17 mouse cellular contexts compared by ENCODE assay signal in genomic region chr2:118764875-118765274, GRCm38 (mm10). TPM values are rescaled to one million over a fixed set of nuclear protein-coding genes. Genes with fewer than 3 reads are reported as not detected.
"Had no signal": no experiment of that assay in that cellular context is flagged by ENCODE, and none has a peak within 500 bp of the region (broad histone marks: within the 10 kb centered on the region; RNA-seq: fewer than 3 reads in every experiment).

No protein-coding gene starts in this region.

- H3K36me3 ChIP-seq: liver, embryonic 15.5 days; midbrain, embryonic 10.5 days; midbrain, embryonic 12.5 days; neural tube, embryonic 13.5 days; neural tube, embryonic 15.5 days; stomach, embryonic 15.5 days had no signal

- H3K27me3 ChIP-seq: neural tube, embryonic 13.5 days; neural tube, embryonic 15.5 days; stomach, embryonic 15.5 days had no signal

- H3K27ac ChIP-seq: macrophage; midbrain, embryonic 10.5 days; midbrain, embryonic 12.5 days; neural tube, embryonic 13.5 days; neural tube, embryonic 15.5 days had no signal

- H3K4me3 ChIP-seq: liver, embryonic 15.5 days; midbrain, embryonic 12.5 days; myocyte; neural tube, embryonic 13.5 days; neural tube, embryonic 15.5 days; stomach, embryonic 15.5 days had no signal

- DNase-seq: right cerebral cortex, postnatal 25 days; thymus, adult 18-20 months had no signal

- ATAC-seq: liver, postnatal 0 days; midbrain, embryonic 16.5 days had no signal

- H3K4me2 ChIP-seq: lung, embryonic 14.5 days; midbrain, embryonic 12.5 days had no signal

- H3K9me3 ChIP-seq: liver, embryonic 15.5 days; midbrain, embryonic 10.5 days; midbrain, embryonic 12.5 days; neural tube, embryonic 13.5 days; neural tube, embryonic 15.5 days; stomach, embryonic 15.5 days had no signal

- H3K9ac ChIP-seq: liver, embryonic 15.5 days; liver, postnatal 0 days; lung, embryonic 14.5 days; midbrain, embryonic 12.5 days; neural tube, embryonic 13.5 days; neural tube, embryonic 15.5 days; stomach, embryonic 15.5 days had no signal

RNA-seq across cellular contexts. Expression of gene Phgr1, which starts 7.7 kb away (rescaled TPM):
- total RNA-seq: megakaryocyte, adult 5-6 weeks; megakaryocyte-erythroid progenitor cell, adult 5-6 weeks had no signal
- polyA plus RNA-seq: liver, embryonic 15.5 days; liver, postnatal 0 days; lung, embryonic 14.5 days; macrophage; midbrain, embryonic 10.5 days; midbrain, embryonic 12.5 days; midbrain, embryonic 14.5 days; midbrain, embryonic 16.5 days; myocyte; neural tube, embryonic 11.5 days; neural tube, embryonic 13.5 days; neural tube, embryonic 15.5 days had no signal

RNA-seq across cellular contexts. Expression of gene Disp2, which starts 14.6 kb away (rescaled TPM):
- total RNA-seq: megakaryocyte-erythroid progenitor cell, adult 5-6 weeks had no signal
- polyA plus RNA-seq: macrophage had no signal

RNA-seq across cellular contexts. Expression of gene Plcb2, which starts 36.6 kb away (rescaled TPM):
- polyA plus RNA-seq: myocyte had no signal
